Comparison of ENCODE assay signal across 8 mouse cellular contexts in genomic region chr17:66518877-66519553, GRCm38 (mm10). TPM values are rescaled to one million over a fixed set of nuclear protein-coding genes. Genes with fewer than 3 reads are reported as not detected.
DNase-seq lines count a peak whose midpoint lies in the region; TF ChIP-seq lines count a peak whose summit lies in the region.

No protein-coding gene starts in this region.

- TF ChIP-seq CTCF in layer of hippocampus, adult 2 months (conservative IDR thresholded peaks at IDR 0.05) = no peak

- H3K4me3 ChIP-seq in layer of hippocampus, adult 2 months = peak overlapping the region; percentile 93

- DNase-seq in layer of hippocampus, adult 2 months (ENCODE audit: low spot score in 2 of 2) = no peak
- no peak for DNase-seq in layer of hippocampus, adult 11-12 months (ENCODE audit: low spot score)
- DNase-seq in MN1 (ENCODE audit: low spot score) = peak; percentile 77
- DNase-seq in embryo, embryonic 9.5 days (ENCODE audit: extremely low spot score) = peak; percentile 54
- DNase-seq in heart, postnatal 14 days = peak; percentile 28 to 29
- DNase-seq in kidney, postnatal 4 days = peak; percentile 31 to 55
- DNase-seq in mesoderm, embryonic 11.5 days (ENCODE audit: low read depth, low spot score) = peak; percentile 28
- peak; percentile 59 for DNase-seq in testis, postnatal 10 days (ENCODE audit: low spot score)

- intact Hi-C loops in heart, postnatal 14 days (cut with DNase I) = no loop called here

- H3K27ac ChIP-seq in layer of hippocampus, adult 2 months = peak overlapping the region; percentile 88

RNA-seq across cellular contexts. Expression of gene Rab12, which starts 0.5 kb away (rescaled TPM):
- 100 to 1,000 TPM; 111 to 112 TPM for total RNA-seq in layer of hippocampus, adult 2 months (2021)
- 100 to 1,000 TPM; 181 to 186 TPM for total RNA-seq in heart, postnatal 14 days (2021)

Comparison
In these comparisons a context has a peak if more than half of its experiments do, and no peak if none do; other contexts are left out.
1. DNase-seq: peak in MN1 (single experiment), embryo, embryonic 9.5 days (single experiment), heart, postnatal 14 days (2 of 2), kidney, postnatal 4 days (2 of 2), mesoderm, embryonic 11.5 days (single experiment) and testis, postnatal 10 days (single experiment); none in layer of hippocampus, adult 2 months (0 of 2) and layer of hippocampus, adult 11-12 months (single experiment).